Mouse (Mus musculus): Measurements from ENCODE around the gene Clint1.

The Clint1 gene

GRCm38 (mm10) chr11:45883270-45883931 is 31.6 kb downstream of the Clint1 start:
- DNase-seq (ENCODE audit: low read depth, low spot score), result no peak

GRCm38 (mm10) chr11:45884029-45884428 is 32.2 kb downstream of the Clint1 start:
- peak; percentile 58 for DNase-seq (ENCODE audit: low read depth, low spot score)

- no peak for DNase-seq (ENCODE audit: low read depth, low spot score)
Observed at GRCm38 (mm10) chr11:45885606-45886230, 33.9 kb downstream of the Clint1 start.

GRCm38 (mm10) chr11:45886596-45886995 is 34.7 kb downstream of the Clint1 start:
- DNase-seq (ENCODE audit: low read depth, low spot score), result no peak

GRCm38 (mm10) chr11:45888471-45889030 is 36.7 kb downstream of the Clint1 start:
- DNase-seq (ENCODE audit: low read depth, low spot score), result no peak

GRCm38 (mm10) chr11:45889981-45890380 is 38.1 kb downstream of the Clint1 start:
- DNase-seq (ENCODE audit: low read depth, low spot score), result no peak

- DNase-seq (ENCODE audit: low read depth, low spot score), result no peak
Observed at GRCm38 (mm10) chr11:45890423-45890822, 38.6 kb downstream of the Clint1 start.

GRCm38 (mm10) chr11:45892861-45893360 is 41.1 kb downstream of the Clint1 start:
- DNase-seq (ENCODE audit: low read depth, low spot score), result no peak

- DNase-seq (ENCODE audit: low read depth, low spot score), result no peak
Observed at GRCm38 (mm10) chr11:45897392-45897791, 45.5 kb downstream of the Clint1 start.

GRCm38 (mm10) chr11:45900233-45901015 is 48.6 kb downstream of the Clint1 start:
- DNase-seq (ENCODE audit: low read depth, low spot score), result peak; percentile 71

GRCm38 (mm10) chr11:45906109-45906786 is 54.4 kb downstream of the Clint1 start:
- DNase-seq (ENCODE audit: low read depth, low spot score), result no peak

GRCm38 (mm10) chr11:45907301-45907700 is 55.5 kb downstream of the Clint1 start:
- no peak for DNase-seq (ENCODE audit: low read depth, low spot score)

- no peak for DNase-seq (ENCODE audit: low read depth, low spot score)
Observed at GRCm38 (mm10) chr11:45908070-45908469, 56.2 kb downstream of the Clint1 start.

GRCm38 (mm10) chr11:45908894-45909293 is 57.0 kb downstream of the Clint1 start:
- no peak for DNase-seq (ENCODE audit: low read depth, low spot score)

- no peak for DNase-seq (ENCODE audit: low read depth, low spot score)
Observed at GRCm38 (mm10) chr11:45910701-45911100, 58.9 kb downstream of the Clint1 start.

- DNase-seq (ENCODE audit: low read depth, low spot score), result no peak
Observed at GRCm38 (mm10) chr11:45916196-45916595, 64.3 kb downstream of the Clint1 start.

GRCm38 (mm10) chr11:45918018-45918417 is 66.2 kb downstream of the Clint1 start:
- no peak for DNase-seq (ENCODE audit: low read depth, low spot score)

- DNase-seq (ENCODE audit: low read depth, low spot score), result no peak
Observed at GRCm38 (mm10) chr11:45918836-45919235, 67.0 kb downstream of the Clint1 start.

- DNase-seq (ENCODE audit: low read depth, low spot score), result no peak
Observed at GRCm38 (mm10) chr11:45921026-45921425, 69.2 kb downstream of the Clint1 start.

GRCm38 (mm10) chr11:45921480-45921898 is 69.6 kb downstream of the Clint1 start:
- no peak for DNase-seq (ENCODE audit: low read depth, low spot score)

GRCm38 (mm10) chr11:45925436-45925835 is 73.6 kb downstream of the Clint1 start:
- DNase-seq (ENCODE audit: low read depth, low spot score), result peak; percentile 21

All from forelimb bud, embryonic 11.5 days (tissue).